Mouse (Mus musculus): ENCODE results near the gene Isoc2b. TPM values are rescaled to one million over a fixed set of nuclear protein-coding genes. Genes with fewer than 3 reads are reported as not detected.

Isoc2b gene
- total RNA-seq (2014; rRNA removed) (1.0 and 2.0 TPM in 2 replicates), polyA plus RNA-seq (2015; fragmentation: Nextera tagmentation; extraction: Ambion mirVana) (3.7 and 5.8 TPM in 2 replicates)

DNA sequence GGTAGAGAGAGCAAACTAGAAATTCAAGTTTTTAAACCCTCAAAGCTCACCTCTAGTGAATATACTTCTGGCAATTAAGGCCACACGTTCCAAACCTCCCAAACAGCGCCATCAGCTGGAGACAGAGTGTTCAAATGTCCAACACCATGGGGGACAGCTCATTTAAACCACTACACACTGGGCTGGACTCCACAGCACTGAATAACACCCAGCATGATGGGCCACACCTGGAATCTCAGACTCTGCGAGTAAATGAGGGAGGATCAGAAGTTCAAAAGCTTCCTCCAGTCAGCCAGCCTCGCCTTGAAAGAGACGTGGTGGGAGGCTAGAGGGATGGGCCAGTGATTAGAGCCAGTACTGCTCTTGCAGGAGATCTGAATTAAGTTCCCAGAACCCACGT, at the start of gene Isoc2b:
Isoc2b (minus strand) TSS at position 126 of the 400 bp plus-strand sequence.
- no peak within 1 kb of the TSS for H3K4me2 ChIP-seq (ENCODE audit: low read depth, low read length, poor library complexity, severe bottlenecking)
- no peaks in the 10 kb centered on the region for H3K9me3 ChIP-seq (ENCODE audit: low read length)
- TF ChIP-seq CTCF (IDR thresholded peaks at IDR 0.05): no peak
- no peak within 1 kb of the TSS for H3K4me3 ChIP-seq (ENCODE audit: low read depth, low read length)
- H3K27ac ChIP-seq (ENCODE audit: low read depth, low read length): no peak within 1 kb of the TSS
- no peaks in the 10 kb centered on the region for H3K4me1 ChIP-seq (ENCODE audit: insufficient read depth, low read length)
- H3K9ac ChIP-seq (replicated peaks; ENCODE audit: low read length, poor library complexity, severe bottlenecking): no peak within 1 kb of the TSS
- no peaks in the 10 kb centered on the region for H3K27me3 ChIP-seq (ENCODE audit: insufficient read depth, low read length)
- DNase-seq (ENCODE audit: low spot score) (no peak), ATAC-seq (ENCODE audit: low FRiP score) (no peak)
- WGBS: 52% methylated on average over 6 of the region's 6 CpGs
- H3K36me3 ChIP-seq (ENCODE audit: insufficient read depth, low read length): no peaks in the 10 kb centered on the region

DNA sequence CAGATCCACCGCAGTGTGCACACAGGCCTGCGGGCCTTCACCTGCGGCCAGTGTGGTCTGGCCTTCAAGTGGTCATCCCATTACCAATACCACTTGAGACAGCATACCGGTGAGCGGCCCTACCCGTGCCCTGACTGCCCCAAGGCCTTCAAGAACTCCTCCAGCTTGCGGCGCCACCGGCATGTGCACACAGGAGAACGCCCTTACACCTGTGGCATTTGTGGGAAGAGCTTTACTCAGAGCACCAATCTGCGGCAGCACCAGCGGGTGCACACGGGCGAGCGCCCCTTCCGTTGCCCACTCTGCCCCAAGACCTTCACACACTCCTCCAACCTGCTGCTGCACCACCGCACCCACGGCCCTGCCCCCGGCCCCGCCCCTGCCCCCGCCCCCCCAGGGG, 49.0 kb upstream of the Isoc2b start:
- H3K4me3 ChIP-seq (ENCODE audit: low read depth, low read length): no peak overlapping the region
- no peak for ATAC-seq (ENCODE audit: low FRiP score)
- H3K27ac ChIP-seq (ENCODE audit: low read depth, low read length): no peak overlapping the region
- WGBS: 96% methylated on average over 17 of the region's 21 CpGs
- H3K27me3 ChIP-seq (ENCODE audit: insufficient read depth, low read length): no peaks in the 10 kb centered on the region
- H3K9ac ChIP-seq (replicated peaks; ENCODE audit: low read length, poor library complexity, severe bottlenecking): no peak overlapping the region
- no peak for DNase-seq (ENCODE audit: low spot score)
- peaks cover 23% of the 10 kb centered on the region for H3K36me3 ChIP-seq (ENCODE audit: insufficient read depth, low read length)
- H3K9me3 ChIP-seq (ENCODE audit: low read length): no peaks in the 10 kb centered on the region
- H3K4me1 ChIP-seq (ENCODE audit: insufficient read depth, low read length): peaks cover 29% of the 10 kb centered on the region
- TF ChIP-seq CTCF (IDR thresholded peaks at IDR 0.05): no peak
- H3K4me2 ChIP-seq (ENCODE audit: low read depth, low read length, poor library complexity, severe bottlenecking): no peak overlapping the region

DNA sequence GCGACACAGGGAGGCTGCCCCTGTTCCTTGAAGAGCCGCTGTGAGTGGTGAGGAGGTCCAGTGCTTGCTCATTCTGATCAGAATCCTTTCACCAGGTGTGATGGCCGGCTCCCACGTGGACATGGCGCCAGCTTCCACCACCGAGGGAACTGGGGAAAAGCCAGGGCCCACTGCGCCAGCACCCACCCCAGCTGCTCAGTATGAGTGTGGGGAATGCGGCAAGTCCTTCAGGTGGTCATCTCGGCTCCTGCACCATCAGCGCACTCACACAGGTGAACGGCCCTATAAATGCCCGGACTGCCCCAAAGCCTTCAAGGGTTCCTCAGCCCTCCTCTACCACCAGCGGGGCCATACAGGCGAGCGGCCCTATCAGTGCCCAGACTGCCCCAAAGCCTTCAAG, 48.6 kb upstream of the Isoc2b start:
- no peak overlapping the region for H3K9ac ChIP-seq (replicated peaks; ENCODE audit: low read length, poor library complexity, severe bottlenecking)
- H3K27me3 ChIP-seq (ENCODE audit: insufficient read depth, low read length): no peaks in the 10 kb centered on the region
- no peak overlapping the region for H3K27ac ChIP-seq (ENCODE audit: low read depth, low read length)
- peaks cover 25% of the 10 kb centered on the region for H3K4me1 ChIP-seq (ENCODE audit: insufficient read depth, low read length)
- no peak overlapping the region for H3K4me3 ChIP-seq (ENCODE audit: low read depth, low read length)
- no peaks in the 10 kb centered on the region for H3K9me3 ChIP-seq (ENCODE audit: low read length)
- no peak overlapping the region for H3K4me2 ChIP-seq (ENCODE audit: low read depth, low read length, poor library complexity, severe bottlenecking)
- ATAC-seq (ENCODE audit: low FRiP score) (no peak), DNase-seq (ENCODE audit: low spot score) (no peak)
- WGBS: 94% methylated on average over 15 of the region's 15 CpGs
- peaks cover 23% of the 10 kb centered on the region for H3K36me3 ChIP-seq (ENCODE audit: insufficient read depth, low read length)
- no peak for TF ChIP-seq CTCF (IDR thresholded peaks at IDR 0.05)

DNA sequence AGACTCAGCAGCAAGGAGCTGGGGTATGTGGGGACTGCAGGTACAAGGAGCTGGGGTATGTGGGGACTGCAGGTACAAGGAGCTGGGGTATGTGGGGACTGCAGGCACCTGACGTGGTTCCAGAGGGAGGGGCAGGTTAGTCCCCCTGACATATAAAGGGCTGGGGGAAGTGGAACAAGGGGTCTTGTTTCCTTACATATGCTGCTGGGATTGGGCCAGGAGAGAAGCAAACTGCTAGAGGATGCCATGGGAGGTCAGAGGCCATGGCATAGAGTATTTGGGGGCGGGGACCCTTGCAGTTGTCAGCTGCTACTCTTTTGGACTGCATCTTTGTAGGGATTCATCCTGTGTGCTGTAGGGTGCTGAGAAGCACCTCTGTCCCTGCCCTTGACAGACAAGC, 47.4 kb upstream of the Isoc2b start:
- H3K4me3 ChIP-seq (ENCODE audit: low read depth, low read length): no peak overlapping the region
- H3K27ac ChIP-seq (ENCODE audit: low read depth, low read length): no peak overlapping the region
- no peak for DNase-seq (ENCODE audit: low spot score)
- H3K4me1 ChIP-seq (ENCODE audit: insufficient read depth, low read length): peaks cover 18% of the 10 kb centered on the region
- ATAC-seq (ENCODE audit: low FRiP score): no peak
- no peaks in the 10 kb centered on the region for H3K27me3 ChIP-seq (ENCODE audit: insufficient read depth, low read length)
- no peak overlapping the region for H3K9ac ChIP-seq (replicated peaks; ENCODE audit: low read length, poor library complexity, severe bottlenecking)
- no peak for TF ChIP-seq CTCF (IDR thresholded peaks at IDR 0.05)
- WGBS: 91% methylated on average over 2 of the region's 2 CpGs
- H3K4me2 ChIP-seq (ENCODE audit: low read depth, low read length, poor library complexity, severe bottlenecking): no peak overlapping the region
- H3K9me3 ChIP-seq (ENCODE audit: low read length): no peaks in the 10 kb centered on the region
- H3K36me3 ChIP-seq (ENCODE audit: insufficient read depth, low read length): peaks cover 23% of the 10 kb centered on the region

DNA sequence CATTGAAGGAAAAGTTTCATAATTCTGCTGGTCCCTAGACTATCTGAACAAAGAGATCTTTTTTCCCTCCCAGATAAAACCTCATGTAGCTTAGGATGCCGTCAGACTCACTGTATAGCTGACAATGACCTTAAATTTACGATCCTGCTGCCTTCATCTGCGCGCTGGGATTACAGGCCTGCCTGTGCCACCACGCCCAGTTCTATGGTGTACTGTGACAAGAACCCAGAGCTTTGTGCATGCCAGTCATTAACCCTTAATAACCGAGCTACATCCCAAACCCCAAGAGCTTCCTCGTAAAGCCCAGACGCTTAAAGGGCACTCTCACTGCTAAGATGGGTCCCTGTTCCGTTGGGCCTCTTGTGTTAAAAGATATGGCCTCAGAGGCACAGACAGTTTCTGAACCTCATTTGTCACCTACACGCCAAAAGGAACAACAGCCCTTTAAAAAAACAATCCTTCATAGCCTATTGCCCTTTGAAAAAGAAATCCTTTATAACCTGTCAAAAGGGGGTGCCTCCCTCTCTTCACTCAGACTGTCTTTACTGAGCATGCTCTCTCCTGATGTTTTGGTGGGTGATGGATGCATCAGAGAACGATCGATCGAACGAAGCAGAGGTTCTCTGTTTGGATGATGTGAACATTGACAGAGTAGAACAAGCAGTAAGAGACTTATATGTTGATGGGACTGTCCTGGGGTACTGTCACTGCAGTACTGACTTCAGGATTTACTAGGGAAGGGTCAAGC, 45.8 kb upstream of the Isoc2b start:
- peak overlapping the region; percentile 57 for H3K4me3 ChIP-seq (ENCODE audit: low read depth, low read length)
- DNase-seq (ENCODE audit: low spot score): peak; percentile 67
- no peaks in the 10 kb centered on the region for H3K9me3 ChIP-seq (ENCODE audit: low read length)
- peak overlapping the region; percentile 98 for H3K27ac ChIP-seq (ENCODE audit: low read depth, low read length)
- ATAC-seq (ENCODE audit: low FRiP score): peak; percentile 11
- peaks cover 8% of the 10 kb centered on the region; the same call in 1 of the 2 replicates for H3K4me1 ChIP-seq (ENCODE audit: insufficient read depth, low read length)
- WGBS: 5% methylated on average over 14 of the region's 14 CpGs
- H3K9ac ChIP-seq (replicated peaks; ENCODE audit: low read length, poor library complexity, severe bottlenecking): peak overlapping the region; percentile 74
- no peaks in the 10 kb centered on the region for H3K27me3 ChIP-seq (ENCODE audit: insufficient read depth, low read length)
- H3K36me3 ChIP-seq (ENCODE audit: insufficient read depth, low read length): peaks cover 23% of the 10 kb centered on the region
- H3K4me2 ChIP-seq (ENCODE audit: low read depth, low read length, poor library complexity, severe bottlenecking): peak overlapping the region; percentile 44
- no peak for TF ChIP-seq CTCF (IDR thresholded peaks at IDR 0.05)

DNA sequence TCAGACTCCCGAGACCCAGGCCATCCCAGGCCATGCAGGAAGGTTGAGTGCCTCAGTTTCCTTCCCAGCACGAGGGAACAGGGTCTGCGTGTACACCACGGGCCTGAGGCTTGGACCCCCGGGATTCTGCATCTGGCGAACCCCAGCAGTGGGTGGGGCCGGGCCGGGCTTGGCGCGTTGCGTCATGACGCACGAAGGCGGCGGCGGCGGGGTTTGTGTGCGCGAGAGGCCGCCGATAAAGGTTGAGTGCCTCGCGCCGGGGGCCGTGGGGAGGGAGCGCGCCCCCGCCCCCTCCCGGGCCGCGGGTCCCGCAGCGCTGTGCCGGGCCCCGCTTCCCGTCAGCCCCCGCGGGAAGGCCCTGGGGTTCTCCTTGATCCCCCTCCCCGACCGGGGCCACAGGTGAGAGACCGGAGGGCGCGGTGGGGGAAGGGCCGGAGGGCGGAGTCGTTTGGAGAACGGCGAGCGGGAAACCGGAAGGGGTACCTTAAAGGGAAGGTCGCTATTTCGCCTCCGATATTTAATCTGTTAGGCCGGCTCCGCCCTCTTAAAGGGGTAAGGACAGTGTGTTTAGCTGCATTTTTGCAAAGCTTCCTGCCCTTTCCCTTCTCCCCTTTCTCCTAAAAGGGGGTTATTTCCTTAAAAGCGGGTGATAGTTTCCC, 45.1 kb upstream of the Isoc2b start, which contains the start of gene Zfp628:
Zfp628 (plus strand) TSS at position 211 of the 659 bp plus-strand sequence.
- Histone ChIP-seq H3K27ac (ENCODE audit: low read depth, low read length) (peak within 1 kb of the TSS; percentile 98), H3K36me3 (ENCODE audit: insufficient read depth, low read length) (peaks cover 18% of the 10 kb centered on the region), H3K9ac (replicated peaks; ENCODE audit: low read length, poor library complexity, severe bottlenecking) (peak within 1 kb of the TSS; percentile 74), H3K4me3 (ENCODE audit: low read depth, low read length) (peak within 1 kb of the TSS; percentile 57), H3K4me2 (ENCODE audit: low read depth, low read length, poor library complexity, severe bottlenecking) (peak within 1 kb of the TSS; percentile 44), H3K9me3 (ENCODE audit: low read length) (no peaks in the 10 kb centered on the region), H3K27me3 (ENCODE audit: insufficient read depth, low read length) (no peaks in the 10 kb centered on the region), H3K4me1 (ENCODE audit: insufficient read depth, low read length) (peaks cover 8% of the 10 kb centered on the region; the same call in 1 of the 2 replicates)
- no peak for TF ChIP-seq CTCF (IDR thresholded peaks at IDR 0.05)
- under 1% methylated on average over 34 of the region's 56 CpGs for WGBS
- peak; percentile 91 for ATAC-seq (ENCODE audit: low FRiP score)
- peak; percentile 97 for DNase-seq (ENCODE audit: low spot score)

Data from midbrain, postnatal 0 days (tissue).